Mouse (Mus musculus) brain, embryonic 18.5 days (tissue): Measurements from ENCODE around the gene Proser3.

Experiments
- DNase-seq: peaks from one replicate; pipeline ENCODE4 v3.0.0-alpha.2; 2012; ENCODE audit warnings: low read depth, low spot score

Proser3 gene

DNA sequence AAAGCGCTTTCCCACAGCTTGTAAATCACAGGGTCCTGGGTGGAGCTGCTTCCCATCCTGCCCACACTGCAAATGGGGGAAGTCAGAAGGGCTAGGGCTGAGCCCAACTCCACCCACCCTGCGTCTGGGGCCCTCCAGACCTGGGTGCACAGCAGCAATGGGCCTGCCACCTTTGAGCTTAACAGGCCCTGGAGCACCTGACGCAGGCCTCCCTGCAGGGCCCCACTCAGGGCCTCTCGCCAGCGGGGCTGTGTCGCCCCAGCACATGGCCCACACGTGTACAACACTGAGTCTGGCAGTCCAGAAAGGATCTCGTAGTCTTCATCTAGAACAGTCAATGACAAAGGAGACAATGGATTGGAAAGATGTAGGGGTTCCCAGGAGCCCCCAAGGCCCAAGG, 27.9 kb upstream of the Proser3 start:
- DNase-seq: no peak

DNA sequence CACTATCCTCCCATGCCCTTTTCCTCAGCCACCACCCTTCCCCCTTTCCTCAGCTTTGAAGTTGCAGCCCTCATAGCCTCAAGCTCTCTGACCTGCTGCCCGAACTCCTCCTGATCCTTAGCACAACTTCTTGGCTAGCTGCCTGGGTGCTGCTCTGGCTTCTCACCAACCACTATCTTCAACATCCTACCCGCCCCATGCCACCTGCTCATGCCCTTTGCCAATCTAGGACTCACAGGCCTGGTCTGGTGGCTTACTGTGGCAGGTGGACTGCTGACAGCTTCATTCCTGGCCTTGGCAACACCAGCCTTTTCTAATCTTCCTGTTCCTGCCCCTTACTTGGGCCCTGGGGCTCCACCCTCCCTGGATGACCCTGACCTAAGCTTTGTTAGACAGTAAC, 20.9 kb upstream of the Proser3 start:
- DNase-seq: no peak

DNA sequence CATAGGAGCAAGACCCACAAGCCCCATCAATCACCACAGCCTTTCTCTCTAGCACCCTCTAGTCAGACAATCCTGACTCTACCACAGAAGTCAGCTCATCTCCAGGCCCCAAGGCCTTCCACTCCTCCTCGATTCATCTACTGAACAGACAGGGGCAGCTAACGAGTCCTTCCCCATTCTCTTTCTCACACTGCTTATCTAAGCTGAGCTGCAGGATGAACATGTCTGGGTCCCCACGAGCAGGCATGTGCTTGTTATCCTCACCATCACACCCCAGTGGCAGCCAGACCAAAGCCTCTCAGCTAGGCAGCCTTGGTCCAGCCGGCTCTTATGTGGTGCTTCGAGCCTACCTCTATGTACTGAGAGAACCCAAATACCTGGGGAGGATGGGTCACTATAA, 20.3 kb upstream of the Proser3 start:
- DNase-seq: no peak

DNA sequence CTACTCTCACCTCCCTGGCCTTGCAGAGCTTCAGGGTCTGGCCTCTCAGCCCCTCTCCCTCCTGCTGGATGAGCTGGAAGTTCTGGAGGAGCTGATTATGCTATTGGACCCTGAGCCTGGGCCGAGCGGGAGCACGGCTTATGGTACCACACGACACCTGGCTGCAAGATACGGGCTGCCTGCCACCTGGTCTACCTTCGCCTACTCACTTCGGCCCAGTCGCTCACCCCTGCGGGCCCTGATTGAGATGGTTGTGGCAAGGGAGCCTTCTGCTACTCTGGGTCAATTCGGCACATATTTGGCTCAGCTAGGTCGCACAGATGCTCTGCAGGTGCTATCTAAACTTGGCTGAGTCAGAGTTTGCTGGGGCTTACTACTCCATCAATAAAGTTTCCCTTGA, 15.5 kb upstream of the Proser3 start:
- DNase-seq: no peak

DNA sequence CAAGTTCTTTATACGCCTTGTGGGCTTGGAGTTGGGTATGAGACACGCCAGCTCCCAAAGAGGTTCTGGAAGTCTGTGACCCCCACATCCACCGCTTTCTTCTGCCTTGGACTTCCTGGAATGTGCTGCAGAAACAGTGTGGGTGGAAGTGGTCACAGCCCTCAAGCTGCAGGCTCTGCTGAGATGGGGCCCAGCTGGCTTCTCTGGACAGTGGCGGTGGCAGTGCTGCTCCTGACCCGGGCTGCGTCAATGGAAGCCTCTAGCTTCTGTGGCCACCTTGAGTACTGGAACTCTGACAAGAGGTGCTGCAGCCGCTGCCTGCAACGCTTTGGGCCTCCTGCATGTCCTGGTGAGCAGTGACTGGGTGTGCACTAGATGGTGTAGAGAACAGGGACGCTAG, 13.9 kb upstream of the Proser3 start:
- DNase-seq: no peak

DNA sequence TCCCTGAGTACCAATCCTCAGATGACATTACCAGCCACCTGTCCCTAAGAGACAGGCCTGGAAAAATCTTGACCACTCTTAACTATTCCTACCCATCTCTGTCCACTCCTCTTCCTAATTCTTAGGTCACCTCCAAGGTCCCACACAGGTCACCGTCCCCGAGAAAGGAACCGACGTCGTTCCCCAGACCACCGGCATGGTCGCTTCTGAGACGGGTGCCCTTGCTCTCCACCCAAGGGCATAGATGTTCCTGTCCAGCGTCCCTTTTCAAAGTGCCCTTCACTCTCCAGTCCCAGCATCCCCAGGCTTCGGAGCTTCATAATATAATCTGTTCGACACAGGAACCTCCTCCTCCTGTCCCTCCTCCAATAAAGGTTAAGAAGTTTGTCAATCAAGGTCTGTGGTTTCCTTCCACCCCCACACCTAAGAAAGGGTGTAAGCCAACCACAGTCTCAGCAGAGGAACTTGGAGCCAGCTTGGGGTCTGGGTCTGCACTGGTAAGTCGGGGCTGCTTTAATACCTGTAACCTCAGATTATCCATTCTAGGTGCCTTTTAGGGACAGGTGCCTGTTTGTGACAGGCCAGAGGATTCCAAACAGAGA, 13.0 kb upstream of the Proser3 start, which contains the start of gene Igflr1:
TSS of gene Igflr1 (plus strand) at position 458 of the 602 bp plus-strand sequence.
- DNase-seq: no peak

DNA sequence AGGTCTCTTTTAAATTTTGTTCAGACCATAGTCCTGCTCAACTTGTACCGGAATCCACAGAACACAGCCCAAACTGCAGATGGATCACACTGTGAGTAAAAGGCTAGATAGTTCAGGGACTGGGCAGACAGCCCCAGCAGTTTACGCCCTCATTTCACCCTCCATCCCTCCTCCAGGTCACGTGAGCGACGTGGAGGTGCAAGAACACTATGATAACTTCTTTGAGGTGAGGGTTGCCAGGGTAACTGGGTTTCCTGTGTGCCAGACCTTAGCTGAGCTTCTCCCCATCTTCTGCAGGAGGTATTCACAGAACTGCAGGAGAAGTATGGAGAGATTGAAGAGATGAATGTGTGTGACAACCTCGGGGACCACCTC, 11.8 kb upstream of the Proser3 start:
- no peak for DNase-seq

DNA sequence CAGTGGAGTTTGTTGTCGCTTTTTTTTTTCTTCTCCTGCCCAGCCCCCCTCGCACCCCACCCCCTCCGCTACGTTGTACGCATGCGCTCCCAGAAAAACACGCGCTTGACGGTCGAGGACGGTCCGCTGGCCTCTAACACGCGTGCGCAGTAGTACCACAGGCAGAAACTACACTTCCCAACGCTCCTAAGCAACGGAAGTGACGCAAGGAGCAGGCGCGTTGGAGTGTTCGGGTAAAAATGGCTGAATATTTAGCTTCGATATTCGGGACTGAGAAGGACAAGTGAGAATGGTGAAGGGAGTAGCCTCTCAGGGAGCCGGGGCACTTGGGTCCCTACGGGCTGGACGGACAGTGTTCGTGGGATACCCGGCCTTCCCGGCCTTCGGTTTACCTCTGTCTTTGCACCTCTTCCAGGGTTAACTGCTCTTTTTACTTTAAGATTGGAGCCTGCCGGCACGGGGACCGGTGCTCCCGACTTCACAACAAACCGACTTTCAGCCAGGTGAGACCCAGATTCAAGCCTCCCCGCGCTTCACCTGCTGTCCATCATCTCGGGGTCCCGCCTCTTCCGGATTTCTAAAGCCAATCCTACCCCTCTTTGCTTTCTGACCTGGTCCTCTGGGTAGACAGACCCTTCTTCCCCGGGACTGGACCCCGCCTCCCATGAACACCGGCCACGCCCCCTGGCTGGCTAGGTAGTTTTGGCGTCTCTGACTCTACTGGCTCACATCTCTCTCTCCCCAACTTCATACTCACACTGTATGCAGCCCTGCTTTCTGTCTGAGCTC, 11.2 kb upstream of the Proser3 start, which contains the start of the genes U2af1l4, Gm49396 and Psenen:
TSS of gene U2af1l4 (plus strand) at position 185 of the 789 bp plus-strand sequence.
TSS of gene Gm49396 (plus strand) at position 228 of the 789 bp plus-strand sequence.
TSS of gene Psenen (minus strand) at position 511 of the 789 bp plus-strand sequence.
- DNase-seq: peak; percentile 97

DNA sequence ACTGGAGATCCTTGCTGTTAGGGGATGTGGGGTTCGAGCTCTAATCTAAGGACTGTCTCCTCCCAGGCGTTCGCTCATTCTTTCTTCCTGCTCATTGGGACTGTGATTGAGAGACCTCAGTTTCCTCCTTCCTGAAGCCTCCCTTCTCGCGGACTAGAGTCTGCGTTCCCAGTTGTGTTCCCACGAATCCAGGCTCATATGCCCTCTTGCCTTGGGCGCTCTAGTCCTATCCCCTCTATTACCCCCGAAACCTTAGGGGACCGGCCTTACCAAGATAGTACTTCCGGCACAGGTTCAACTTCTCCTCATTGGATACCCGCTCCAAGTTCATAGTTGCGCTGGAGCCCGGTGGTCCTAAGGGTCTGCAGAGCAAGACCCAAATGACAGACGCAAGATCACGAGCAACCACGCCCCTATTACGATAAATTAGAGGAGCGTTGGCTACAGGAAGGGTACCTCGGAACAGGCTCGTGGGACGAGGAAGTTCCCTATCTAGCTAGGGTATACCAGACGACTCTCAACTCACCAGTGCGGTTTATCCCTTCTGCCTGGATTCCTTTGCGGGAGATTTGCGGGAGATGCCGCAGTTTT, 10.5 kb upstream of the Proser3 start:
- no peak for DNase-seq

DNA sequence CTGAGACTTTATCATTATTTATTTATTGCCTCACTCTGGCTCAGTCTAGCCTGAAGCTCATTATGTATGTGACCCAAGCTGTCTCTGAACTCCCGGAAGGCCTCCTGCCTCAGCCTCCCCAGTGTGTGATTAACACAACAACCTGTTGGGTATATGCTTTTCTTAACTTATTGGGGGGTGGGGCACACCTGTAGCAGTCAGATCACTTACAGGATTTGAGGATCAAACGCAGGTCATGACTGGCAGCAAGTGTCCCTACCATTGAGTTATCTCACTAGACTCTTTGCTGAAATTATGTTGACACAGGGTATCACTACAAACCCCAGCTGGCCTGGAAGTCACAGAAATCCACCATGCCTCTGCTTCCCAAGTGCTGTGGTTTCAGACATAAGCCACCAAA, 8.2 kb upstream of the Proser3 start:
- no peak for DNase-seq

DNA sequence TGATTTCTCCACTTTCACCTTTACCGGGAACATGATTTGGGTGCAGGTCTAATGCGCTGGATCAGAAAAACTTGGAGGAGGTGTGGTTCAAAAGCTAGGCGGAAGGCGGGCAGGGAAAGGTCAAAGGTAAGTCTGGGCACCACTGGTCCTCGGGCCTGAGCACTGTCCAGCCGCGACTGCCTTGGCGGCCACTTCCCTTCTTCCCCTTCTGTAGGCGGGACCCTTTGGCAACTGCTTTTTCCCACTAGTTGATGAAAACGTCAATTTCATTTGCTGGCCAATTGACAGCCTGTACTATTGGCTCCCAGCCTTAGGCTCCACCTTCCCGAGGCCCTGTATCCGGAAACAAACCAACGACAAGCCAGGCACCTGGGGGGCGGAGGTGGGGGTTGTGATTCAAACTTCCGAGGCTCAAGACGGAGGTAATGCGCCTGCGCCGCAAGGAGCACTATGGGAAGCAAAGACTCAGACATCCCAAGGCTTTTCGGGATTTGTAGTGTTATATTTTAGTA, 7.4 kb upstream of the Proser3 start, which contains the start of gene Lin37:
TSS of gene Lin37 (minus strand) at position 396 of the 512 bp plus-strand sequence.
- DNase-seq: peak; percentile 98

DNA sequence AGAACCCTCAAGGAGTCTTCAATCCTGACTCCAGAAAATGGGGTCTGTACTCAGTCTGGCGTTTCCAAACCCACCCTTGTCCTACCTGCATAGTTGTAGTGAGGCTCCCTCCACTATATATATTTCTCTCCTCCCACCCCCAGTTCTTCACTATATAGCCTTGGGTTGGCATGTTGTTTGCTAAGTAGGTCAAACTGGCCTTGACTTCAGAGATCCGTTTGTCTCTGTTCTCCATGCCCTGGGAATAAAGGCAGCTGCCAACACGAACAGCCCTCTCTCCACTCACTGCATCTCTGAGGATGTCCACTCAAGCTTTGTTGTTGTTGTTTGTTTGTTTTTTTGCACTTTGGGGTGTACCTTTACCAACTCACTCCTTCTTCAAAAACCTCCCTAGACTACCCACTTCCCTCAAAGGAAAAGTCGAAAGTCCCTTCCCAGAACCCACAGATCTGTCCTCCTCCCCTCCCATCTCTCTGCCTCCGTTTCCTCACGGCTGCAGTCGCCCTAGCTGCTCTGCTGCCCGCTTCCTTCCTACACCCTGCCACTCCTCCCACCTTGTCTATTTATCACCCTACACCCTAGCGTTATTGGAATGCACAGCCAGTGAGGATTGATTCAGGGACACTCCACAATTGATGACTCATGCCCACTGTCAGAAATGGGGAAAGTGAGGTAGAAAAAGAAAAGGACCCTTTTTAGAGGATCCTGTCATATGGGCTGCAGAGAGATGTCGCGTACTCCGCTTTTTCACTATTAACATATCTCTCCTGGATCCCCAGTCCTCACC, 6.8 kb upstream of the Proser3 start:
- no peak for DNase-seq

DNA sequence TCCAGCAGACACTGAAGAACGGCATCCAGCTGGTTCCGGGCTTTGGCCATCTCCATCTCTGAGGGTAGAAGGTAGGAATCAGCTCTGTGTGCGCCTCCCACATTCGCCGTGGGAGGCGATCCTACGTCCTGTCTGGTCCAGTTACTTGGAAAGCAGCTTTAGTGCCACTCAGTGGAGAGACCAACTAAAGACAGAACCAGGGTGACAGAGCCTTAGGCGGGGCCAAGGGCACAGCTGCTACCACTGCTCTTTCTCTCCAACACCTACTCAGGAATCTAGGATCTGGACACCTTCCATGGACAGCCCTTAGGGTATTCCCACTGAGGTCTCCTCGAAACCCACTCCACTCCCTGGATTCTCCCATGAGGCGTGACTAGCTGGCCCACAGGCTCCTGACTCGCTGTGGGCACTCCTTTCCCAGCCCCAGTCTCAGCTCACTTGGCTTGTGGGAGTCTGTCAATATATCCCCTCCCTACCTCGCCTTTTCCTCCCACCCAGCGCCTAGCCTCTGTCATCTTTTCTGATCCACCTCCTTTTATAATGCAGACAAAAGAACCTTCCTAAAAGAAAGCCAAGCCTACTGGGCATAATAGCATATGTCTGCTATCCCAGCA, 5.9 kb upstream of the Proser3 start:
- no peak for DNase-seq

DNA sequence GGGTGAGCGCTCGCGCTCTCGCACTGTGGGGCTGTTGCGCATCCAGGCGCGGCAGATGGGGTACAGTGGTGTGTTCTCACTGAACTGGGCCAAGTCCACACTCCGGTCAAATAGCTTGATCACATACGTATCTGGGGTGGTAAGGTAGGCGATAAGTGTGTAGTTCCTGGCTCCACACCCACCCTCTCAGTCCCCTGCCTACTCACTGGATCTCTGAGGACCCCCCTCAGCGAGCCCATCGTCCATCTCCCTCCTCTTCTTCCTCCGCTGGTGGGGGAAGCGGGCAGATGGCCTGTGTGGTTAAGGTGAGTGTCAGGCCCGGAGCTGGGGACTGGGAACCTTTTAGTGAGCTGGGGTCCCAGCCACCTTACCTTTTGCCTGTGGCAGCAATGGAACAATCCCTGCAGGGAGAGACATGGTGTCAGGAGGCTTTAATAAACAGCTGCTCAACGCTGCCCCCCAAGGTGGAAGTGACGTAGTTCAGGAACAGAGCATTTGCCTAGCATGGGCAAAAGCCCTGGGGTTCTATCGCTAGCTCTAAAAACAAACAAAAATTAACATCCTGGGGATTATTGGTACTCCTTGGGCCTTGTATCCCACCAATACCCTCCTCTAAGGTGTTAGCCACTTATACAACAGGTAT, 4.9 kb upstream of the Proser3 start:
- DNase-seq: no peak

DNA sequence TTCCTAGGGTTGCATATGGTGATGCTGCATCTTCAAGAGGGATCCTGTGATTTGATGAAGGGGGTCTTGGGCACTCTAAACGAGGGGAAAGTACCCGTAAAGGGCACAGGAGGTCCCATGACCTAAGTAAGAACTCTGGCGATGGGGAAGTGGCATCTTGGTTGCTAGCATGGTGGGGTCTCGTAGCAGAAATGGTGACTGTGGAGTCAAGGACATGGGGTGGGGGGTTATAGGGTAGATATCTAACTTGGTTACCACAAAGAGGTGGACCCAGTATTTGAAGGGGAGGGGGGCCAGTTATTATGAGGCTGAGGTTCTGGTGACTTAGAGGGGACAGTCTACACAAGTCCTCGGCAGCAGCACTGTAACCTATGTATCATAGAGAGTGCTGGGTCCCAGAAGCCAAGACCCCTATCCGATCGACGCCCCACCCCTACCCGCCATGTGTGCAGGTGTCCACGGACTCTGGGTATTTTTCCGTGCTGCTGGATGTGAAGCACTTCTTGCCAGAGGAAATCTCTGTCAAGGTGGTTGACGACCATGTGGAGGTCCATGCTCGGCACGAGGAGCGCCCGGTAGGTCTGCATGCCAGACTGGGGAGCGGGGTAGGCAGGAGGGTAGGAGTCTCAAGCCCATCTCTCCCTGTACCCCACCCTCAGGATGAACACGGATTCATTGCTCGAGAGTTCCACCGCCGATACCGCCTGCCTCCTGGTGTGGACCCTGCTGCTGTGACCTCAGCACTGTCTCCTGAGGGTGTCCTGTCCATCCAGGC, 1.9 kb upstream of the Proser3 start:
- no peak for DNase-seq

DNA sequence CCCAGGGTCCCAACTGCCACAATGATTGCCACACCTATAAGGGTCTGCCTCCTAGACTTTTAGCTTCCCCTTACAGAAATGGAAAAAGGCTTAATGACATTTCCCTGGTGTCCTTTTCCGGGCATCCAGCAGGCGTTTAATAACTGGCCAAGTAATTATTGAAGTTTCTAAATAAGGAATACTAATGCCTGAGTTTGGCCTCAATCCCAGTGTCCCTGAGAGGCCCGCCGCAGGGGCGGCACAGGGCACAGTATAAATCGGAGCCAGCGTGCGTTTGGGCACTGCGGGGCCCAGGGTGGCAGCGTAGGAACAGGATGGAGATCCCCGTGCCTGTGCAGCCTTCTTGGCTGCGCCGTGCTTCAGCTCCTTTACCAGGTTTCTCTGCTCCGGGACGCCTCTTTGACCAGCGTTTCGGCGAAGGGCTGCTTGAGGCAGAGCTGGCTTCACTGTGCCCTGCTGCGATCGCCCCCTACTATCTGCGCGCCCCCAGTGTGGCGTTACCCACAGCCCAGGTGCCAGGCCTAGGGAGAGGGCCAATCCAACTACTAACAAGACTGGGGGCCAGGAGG, 1.0 kb upstream of the Proser3 start:
- DNase-seq: no peak

DNA sequence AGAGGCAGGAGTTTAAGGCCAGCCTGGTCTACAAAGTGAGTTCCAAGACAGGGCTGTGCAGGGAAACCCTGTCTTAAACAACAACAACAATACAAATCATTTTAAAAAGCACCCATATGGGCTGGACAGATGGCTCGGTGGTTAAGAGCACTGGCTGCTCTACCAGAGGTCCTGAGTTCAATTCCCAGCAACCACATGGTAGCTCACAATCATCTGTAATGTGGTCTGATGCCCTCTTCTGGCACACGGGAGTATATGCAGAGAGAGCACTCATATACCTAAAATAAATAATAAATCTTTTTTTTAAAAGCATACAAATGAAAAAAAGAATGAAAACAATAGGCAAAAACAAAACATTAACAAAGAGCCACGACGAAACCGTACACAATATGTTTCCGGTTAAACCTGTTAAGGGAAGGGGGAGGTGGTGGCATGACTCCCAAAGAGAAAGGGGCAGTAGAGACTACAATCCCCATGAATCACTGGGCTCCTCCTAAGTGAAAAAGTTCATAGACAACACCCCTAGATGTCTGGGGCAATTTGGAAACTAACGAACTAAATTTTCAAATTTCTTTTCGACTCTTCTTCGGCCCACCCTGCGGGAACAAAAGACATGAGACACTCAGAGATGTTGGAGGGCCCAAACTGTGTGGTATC, 526 bp downstream of the Proser3 start:
- DNase-seq: no peak

DNA sequence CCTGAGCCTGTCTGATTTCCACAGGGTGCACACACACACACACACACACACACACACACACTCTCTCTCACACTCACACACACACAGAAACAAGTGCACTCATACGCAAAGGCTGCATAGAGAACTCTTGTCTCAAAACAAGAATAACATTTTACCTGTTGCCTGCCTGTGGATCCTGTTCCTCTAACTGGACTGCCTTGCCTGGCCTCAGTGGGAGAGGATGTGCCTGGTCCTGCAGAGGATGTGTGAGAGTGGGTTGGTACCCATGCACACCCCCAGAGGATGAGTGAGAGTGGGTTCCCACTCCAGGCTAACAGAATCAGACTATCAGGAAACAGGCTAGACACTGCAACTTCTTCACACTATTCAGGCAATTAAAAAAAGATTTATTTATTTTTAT, 1.5 kb downstream of the Proser3 start:
- DNase-seq: no peak

DNA sequence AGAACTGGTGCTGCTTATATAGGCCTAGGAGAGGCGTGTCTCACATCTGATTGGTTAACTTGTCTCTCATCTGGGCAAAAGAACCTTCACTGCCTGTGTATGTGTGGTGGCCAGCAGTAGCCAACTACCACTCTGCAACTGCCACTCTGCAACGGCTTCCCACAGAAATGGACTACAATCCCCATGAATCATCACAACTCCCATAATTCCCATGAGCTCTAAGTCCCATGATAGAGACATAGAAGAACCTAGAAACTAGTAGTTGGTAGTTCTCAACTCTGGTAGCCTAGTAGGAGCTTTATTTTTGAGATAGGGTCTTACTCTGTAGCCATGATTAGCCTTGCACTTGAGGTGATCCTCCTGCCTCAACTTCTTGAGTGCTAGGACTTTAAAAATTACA, 2.2 kb downstream of the Proser3 start:
- no peak for DNase-seq
